Mouse (Mus musculus) bone marrow macrophage, adult 2 months (primary cell): ENCODE measurements around the gene Phf21a.

Experiments used
- CTCF ChIP-seq: IDR thresholded peaks from 2 replicates; pipeline ENCODE4 v1.5.1; 2012; ENCODE audit warnings: low read depth, mild to moderate bottlenecking, low read length, moderate library complexity
- POLR2A ChIP-seq: IDR thresholded peaks from 2 replicates; pipeline ENCODE4 v1.6.1; 2012; ENCODE audit warnings: mild to moderate bottlenecking, low read depth, low read length, borderline replicate concordance

DNA sequence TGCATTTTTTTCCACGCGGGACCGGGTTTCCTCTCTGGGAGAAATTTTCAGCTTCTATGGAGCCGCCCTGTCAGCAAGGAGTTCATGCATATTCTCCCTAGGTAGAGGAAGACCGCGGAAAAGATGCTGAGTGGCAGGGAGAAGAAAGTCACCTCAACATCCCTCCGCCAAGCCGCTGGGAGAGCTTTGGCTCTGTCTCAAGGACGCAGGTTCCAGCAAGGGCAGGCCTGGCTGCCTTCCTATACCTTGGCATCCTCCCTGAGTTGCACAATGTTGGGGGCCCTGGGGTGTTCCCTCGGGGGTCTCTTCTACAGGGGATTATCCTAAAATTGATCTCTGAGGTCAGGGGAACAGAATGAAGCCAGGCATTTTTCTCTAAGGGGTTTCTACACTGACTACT, 71.4 kb downstream of the Phf21a start:
- no peak for TF ChIP-seq CTCF
- no peak for TF ChIP-seq POLR2A
